Comparison of ENCODE assay signal across 24 mouse cellular contexts in the genomic region with DNA sequence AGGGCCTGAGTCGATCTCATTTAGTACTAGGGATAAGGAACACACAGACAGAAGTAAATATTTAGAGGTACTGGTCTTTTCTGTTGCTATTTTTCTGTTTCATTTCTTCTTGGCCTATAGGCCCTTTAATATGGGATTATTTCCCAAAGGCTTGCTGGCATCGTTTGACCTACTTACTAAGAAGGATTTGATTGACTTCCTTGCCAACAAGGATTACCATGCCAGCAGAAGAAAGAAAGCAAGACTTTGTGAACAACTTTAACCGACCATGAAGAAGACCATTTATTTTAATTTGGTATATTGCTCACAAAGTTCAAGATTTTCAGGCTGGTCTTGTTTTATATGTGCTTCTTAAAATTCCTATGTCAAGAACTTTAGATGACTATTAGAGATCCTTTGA.
"Had no signal": no experiment of that assay in that cellular context is flagged by ENCODE, and none has a peak within 500 bp of the region (broad histone marks: within the 10 kb centered on the region; RNA-seq: fewer than 3 reads in every experiment).

No protein-coding gene starts in this region.

- H3K9ac ChIP-seq: forebrain, postnatal 0 days; heart, embryonic 13.5 days; heart, embryonic 15.5 days; hindbrain, embryonic 14.5 days; kidney, embryonic 15.5 days; limb, embryonic 13.5 days; limb, embryonic 15.5 days; liver, embryonic 12.5 days; liver, embryonic 14.5 days had no signal

- H3K4me3 ChIP-seq: heart, adult 2 months; heart, embryonic 13.5 days; heart, embryonic 15.5 days; kidney, embryonic 15.5 days; layer of hippocampus, adult 2 months; left cerebral cortex, adult 2 months; limb, embryonic 13.5 days; limb, embryonic 15.5 days; liver, embryonic 12.5 days had no signal

- H3K9me3 ChIP-seq: heart, embryonic 13.5 days; heart, embryonic 15.5 days; kidney, embryonic 15.5 days; limb, embryonic 13.5 days; limb, embryonic 15.5 days; liver, embryonic 12.5 days had no signal

- DNase-seq: forebrain, postnatal 0 days; gastrocnemius, postnatal 14 days; gastrocnemius, postnatal 36 days; heart, adult 2 months; heart, postnatal 14 days; heart, postnatal 36 days; kidney, adult 11 months; kidney, adult 2 months; kidney, adult 9 months; kidney, postnatal 14 days; kidney, postnatal 36 days; left cerebral cortex, postnatal 4 days had no signal

- H3K36me3 ChIP-seq: heart, embryonic 13.5 days; heart, embryonic 15.5 days; limb, embryonic 13.5 days; limb, embryonic 15.5 days; liver, embryonic 12.5 days had no signal

- H3K4me2 ChIP-seq: heart, embryonic 15.5 days; hindbrain, embryonic 14.5 days; kidney, embryonic 15.5 days; limb, embryonic 13.5 days; limb, embryonic 15.5 days; liver, embryonic 12.5 days had no signal

- H3K27ac ChIP-seq: heart, adult 2 months; heart, embryonic 15.5 days; hindbrain, embryonic 14.5 days; layer of hippocampus, adult 2 months; left cerebral cortex, adult 2 months; limb, embryonic 13.5 days; limb, embryonic 15.5 days; liver, embryonic 12.5 days; liver, embryonic 14.5 days had no signal

- H3K27me3 ChIP-seq: heart, embryonic 13.5 days; heart, embryonic 15.5 days; kidney, embryonic 15.5 days; limb, embryonic 13.5 days; limb, embryonic 15.5 days had no signal

- ATAC-seq: forebrain, postnatal 0 days; hindbrain, embryonic 16.5 days; intestine, embryonic 16.5 days; liver, embryonic 12.5 days had no signal
